Mouse (Mus musculus): ENCODE results near the gene Zfp987. TPM values are rescaled to one million over a fixed set of nuclear protein-coding genes. Genes with fewer than 3 reads are reported as not detected.

Zfp987 gene
- total RNA-seq, 2 experiments from 2014 or later: not detected

Other genes with a start within 250 kb of the Zfp987 start
- gene Zfp986, start 228.5 kb upstream of the Zfp987 start, total RNA-seq (2021): not detected
- under 1 TPM in 1 of 2 experiments, not detected in 1; 0.79 TPM for gene Zfp600, start 59.5 kb downstream of the Zfp987 start, total RNA-seq (2021)

All from heart, postnatal 4 days (tissue).